Mouse (Mus musculus): Measurements from ENCODE around the gene Gm42791.

Gene Gm42791

DNA sequence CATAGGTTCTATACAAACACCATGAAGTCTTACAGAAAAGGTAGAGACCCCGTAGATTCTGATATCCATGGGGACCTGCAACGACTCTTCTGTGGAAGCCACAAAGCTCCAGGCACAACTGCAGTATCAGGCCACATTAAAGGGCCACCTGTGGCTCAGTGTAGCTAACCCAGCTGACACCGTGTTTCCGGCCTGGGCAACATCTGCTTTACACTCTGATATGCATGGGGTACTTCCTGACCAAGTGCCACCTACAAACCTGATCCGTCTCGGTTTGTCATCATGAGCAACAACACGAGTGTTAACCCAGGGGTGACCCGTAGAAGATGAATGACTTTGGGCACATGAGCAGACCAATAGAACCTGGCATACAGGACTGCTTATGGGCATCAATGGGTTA lies 18.1 kb downstream of the Gm42791 start:
- DNase-seq: no peak

DNA sequence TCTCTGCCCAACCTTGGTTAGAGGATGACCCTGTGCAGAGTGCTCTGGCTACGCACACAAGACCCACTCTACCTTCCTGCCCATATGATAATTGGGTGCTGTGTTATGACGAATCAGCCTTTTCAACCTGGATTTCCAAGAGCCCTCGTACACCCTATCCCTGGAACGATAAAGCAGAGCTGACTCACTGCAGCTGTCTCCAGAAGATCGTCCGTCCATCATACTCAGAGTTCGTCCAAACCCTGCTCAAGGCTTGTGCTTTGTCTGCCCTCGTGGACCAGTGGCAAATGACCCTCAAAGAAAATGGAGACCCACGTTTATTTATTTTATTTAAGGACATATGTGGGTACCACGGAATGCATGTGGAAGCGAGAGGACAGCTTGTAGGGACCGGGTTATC lies 19.9 kb downstream of the Gm42791 start:
- DNase-seq: no peak

DNA sequence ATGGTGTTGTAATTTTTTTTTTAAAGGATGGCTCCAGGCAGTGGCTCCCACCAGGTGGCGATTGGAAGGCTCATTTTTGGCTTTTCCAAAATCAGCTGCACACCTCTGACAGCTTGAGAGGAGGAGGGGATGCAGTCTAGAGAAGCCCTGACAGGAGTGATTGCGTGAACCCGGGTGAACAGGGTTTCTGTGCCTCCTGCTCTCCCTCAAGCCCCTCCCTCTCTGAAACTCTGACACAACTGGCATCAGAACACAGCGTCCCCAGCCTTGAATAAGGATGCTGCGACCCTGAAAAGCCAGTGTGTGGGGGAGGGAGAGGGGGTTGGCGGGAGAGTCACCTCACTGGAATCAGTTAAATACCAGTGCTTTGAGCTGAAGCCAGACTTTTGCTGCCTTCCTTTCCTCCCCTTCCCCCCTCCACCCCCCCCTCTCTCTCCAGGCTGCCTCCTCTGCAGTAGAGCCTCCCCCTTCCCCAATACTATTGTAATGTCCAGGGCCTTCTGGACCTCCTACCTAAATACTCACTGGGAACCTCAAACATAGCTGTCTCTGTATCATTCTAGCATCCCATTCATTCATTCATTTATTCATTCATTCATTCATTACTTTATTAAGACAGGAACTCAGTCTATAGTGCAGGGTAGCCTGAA lies 21.8 kb downstream of the Gm42791 start:
- no peak for DNase-seq

DNA sequence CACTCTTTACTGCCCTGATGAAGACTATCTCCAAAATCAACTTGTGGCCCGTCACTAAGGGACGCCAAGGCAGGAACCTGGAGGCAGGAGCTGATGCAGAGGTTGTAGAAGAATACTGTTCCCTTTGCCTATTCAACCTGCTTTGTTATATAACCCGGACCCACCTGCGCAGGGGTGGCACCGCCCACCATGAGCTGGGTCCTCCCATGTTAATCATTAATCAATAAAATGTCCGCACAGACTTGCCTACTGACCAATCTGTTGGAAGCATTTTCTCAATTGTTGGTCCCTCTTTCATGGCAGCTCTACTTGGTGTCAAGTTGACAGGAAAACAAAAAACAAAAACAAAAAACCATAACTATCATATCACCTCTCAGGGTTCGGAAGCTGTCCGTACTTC lies 22.8 kb downstream of the Gm42791 start:
- DNase-seq: peak; percentile 53

DNA sequence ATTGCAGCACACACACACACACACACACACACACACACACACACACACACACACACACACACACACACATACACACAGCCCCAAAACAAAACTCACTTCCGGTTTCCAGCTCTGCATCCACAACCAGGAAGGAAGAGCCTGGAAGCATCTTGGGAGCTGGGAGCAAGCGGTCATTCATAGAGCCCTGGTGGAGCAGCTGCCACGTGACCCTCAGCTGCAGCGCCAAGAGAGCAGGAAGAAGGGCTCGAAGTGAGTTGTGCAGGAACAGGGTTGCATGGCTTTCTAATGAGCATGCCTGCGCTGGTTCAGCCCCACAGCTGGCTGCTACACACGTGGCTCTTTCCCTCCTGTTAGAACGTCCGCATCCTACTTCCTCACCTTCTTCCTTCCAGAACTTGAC lies 25.3 kb downstream of the Gm42791 start:
- DNase-seq: peak; percentile 74

DNA sequence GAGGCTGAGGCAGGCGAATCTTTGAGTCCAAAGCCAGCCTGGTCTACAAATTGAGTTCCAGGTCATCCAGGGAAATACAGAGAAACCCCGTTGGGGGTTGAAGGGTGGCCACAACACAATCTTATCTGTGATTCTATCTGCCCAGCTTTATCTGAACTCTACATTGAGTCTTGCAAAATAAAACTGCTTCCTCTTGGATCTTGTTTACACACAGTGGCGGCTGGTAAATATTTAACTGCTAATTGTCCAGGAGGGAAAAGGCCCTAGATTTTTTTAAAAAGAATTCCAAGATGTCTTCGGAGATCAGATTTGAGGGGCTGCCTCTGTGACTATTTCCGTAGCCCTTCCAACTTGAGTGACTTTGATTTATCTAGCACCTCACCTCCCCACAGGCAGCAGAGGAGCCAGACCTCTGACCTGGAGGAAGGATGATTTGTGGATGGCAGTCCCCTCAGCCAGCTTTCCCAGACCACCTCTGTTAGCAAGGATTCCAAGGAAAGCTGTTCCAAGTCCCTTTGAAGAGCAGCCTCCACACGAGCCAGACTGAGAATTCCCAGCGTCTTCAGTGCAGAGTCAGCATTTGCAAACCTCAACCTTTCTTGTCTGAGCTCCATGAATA lies 25.9 kb downstream of the Gm42791 start:
- DNase-seq: no peak

DNA sequence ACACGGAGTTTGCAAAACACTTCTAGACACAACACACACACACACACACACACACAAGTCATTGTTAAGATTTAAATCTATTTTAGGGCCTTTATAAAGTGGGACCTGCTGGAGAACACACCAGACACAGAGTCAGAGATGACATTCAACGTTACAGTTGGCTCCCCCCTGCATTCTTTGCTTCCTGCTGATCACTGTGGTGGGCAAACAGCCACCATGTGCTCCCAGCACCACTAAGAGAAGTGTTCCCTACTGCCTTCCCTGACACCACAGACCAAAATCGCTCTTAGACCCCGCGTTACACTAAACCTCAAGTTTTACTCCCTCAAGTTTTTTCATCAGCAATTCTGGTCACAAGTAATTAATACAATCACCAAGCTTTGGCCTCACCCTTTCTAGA lies 26.8 kb downstream of the Gm42791 start:
- no peak for DNase-seq

DNA sequence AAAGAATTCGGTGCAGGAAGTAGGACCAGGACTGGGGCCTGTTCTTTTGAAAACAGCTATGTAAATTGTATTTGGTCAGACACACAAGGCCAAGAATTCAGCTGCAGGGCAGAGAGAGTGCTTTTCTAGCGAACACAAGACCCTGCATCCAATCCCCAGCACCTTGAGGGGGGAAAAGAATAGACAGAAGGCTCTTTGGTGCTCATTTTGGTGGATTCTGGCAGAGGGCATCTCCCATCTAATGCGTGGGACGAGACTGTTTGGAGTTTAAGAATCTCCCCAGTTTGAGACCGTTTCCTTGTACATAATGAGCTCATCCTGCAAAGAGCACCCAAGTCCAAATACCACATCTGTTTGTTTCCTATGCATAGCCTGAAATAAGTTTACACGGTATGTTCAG lies 28.6 kb downstream of the Gm42791 start:
- DNase-seq: no peak

DNA sequence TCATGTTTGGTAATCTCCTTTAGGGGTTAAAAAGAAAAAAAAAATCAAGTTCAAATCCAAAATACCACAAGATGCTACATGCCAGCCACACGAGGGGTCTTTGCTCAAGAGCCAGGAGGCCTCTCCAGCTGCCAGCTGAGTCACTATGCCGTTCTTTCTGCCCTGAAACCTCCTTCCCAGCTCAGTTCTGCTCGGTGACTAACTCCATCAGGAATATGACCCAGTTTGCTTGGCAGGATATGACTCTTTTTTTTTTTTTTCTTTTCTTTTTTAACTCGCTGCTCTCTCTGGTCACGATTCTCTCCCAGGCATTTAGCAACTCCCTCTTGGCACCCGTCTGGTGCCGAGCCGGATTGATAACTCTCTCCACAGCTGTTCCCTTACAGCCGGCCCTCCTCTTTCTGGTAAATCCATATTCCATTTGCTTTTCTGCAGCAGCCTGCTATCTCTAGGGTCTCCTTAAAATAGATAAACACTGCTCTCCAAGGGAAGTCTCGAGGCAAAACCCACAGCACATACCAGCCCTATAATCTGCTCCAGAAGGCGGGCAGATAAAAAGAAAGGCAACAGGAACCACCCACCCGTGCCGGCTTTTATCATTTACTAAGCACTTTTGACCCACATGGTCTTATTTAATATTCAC lies 29.1 kb downstream of the Gm42791 start:
- peak; percentile 41 for DNase-seq

DNA sequence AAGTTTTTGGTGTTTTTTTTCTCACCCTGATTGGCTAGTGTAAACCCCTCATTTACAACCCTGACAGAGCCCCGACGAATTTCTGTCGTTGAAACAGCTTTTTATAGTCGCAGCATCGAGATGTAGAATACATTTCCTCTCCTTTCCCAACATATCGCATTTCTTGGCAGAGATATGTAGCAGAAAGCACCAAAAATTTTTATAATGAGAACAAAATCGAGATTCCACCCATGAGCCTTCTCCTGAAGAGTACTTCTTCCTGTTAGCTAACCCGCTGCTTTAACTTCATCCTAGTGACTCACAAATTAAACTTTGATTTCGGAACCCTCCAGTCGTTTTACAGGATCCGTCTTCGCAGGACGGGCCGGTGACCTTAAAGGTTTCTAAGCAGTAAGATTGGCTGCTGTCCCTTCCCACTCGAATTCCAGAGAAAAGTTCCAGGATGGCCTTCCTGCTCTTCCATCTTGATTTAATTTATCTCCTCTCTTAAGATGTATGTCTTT lies 29.8 kb downstream of the Gm42791 start:
- DNase-seq: no peak

DNA sequence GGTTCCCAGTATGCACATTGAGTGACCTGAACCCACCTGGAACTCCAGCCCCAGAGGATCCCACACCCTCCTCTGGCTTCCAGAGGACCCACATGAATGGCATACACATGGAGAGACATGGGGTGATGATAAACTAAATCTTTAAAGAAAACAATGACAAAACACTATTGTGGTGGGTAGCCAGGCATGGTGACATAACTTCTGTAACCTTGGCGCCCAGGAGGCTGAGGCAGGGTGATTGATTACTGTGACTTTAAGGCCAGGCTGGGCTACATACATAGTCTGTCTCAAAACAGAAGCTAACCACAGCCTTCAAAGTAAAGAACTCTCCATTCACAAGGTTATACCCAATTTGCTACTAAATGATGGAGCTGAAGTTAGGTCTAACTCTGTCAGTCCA lies 30.7 kb downstream of the Gm42791 start:
- DNase-seq: no peak

DNA sequence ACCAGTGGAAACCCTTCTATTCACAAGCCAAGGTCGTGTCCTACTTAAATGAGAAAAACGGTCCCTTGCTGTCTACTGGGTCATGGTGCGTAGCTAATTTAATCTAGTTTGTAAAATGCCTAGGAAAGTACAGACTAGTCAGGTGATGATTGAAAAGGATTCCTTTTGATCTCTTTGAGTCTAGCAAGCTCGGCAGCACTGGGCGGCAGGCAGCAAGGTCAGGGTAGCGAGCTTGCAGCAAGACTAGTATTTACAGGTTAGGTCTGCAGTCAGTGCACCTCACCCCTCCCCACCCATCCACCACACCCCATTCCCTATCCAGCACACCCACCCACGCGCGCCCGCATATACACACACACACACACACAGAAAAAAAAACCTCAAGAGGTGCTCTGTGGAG lies 34.7 kb downstream of the Gm42791 start:
- DNase-seq: peak; percentile 71

DNA sequence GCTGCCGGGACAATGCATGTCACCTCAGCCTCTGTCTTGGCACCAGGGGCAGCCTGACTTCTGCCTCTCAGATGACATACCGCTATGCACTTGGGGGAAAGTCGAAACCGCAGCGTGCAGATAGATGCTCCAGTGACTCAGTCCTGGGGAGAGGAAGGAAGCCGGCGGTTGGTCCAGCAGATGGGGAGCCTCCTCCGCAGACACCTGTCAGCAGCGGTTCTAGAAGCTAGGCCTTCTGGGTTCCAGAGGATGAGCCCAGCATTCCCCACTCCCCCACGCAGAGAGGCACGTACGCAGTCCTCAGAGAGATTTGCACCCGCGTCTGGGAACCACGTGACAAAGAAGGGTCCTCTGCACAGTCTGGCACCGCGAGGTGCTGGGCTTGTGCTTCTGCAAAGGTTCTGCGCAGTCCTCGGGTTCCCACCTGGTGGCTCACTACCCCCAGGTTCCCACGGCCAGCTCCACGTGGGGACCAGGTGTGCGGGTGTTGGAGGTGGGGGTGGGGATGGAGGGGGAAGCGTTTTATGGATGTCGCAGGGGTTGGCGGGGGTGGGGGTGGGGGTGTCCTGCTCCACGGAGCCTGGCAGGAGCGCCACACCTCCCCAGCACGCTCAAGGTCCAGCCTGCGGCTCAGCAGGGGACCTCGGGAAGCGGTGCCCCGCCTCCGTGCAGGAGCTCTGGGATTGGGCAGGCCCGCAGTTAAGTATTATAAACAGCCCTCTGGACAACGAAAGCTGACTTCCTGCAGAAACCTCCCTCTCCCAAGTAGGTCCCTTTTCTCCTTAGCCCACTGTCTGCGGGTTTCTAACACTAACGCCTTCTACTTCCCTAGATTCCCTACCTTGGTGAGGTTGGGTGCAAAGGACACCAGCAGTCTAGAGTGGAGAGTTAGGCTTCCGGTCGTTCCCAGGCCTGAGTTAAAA lies 35.6 kb downstream of the Gm42791 start:
- DNase-seq: peak; percentile 95

DNA sequence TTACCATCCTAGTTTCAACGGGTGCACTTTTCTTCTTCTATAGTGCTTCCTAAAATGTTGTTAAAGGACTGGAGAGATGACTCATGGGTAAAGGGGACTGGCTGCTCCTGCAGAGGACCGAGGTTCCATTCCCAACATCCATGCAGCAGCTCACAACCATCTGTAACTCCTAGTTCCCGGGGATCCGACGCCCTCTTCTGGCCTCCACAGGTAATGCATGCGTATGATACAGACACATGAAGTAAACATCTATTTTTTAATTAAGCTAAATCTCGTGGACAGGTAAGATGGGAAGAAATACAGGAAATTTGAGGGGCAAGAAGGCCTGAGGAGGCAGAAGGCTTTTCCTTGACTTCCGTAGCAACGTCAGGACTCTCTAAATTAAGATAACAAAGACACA lies 36.6 kb downstream of the Gm42791 start:
- peak; percentile 55 for DNase-seq

DNA sequence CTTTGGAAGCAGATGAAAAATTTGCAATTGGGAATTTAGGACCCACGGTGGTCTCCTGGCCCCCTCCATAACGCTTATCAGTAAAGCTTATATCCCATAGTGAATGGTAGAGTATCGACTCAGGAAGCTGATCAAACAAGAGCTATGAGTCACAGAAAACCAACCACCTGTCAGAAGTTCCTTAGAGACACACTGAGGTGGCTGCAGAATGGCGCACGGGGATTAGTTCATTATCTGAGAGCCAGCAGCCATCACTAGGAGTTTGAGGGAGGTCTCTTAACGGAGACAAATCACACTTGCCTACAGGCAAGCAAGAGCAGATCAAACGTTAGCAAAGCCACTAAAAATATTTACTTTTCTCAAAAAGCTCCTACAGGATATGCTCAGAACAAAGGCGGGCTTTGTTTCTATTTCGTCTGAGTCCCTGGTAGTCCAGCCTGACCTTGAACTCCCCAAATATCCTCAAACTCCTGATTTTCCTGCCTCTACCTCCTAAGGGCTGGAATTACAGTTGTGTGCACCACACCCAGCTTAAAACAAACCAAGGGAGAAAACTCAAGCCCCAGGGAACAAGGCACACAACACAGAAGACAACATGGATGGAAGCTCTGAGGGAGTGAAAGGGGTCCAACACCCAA lies 37.9 kb downstream of the Gm42791 start:
- DNase-seq: no peak

DNA sequence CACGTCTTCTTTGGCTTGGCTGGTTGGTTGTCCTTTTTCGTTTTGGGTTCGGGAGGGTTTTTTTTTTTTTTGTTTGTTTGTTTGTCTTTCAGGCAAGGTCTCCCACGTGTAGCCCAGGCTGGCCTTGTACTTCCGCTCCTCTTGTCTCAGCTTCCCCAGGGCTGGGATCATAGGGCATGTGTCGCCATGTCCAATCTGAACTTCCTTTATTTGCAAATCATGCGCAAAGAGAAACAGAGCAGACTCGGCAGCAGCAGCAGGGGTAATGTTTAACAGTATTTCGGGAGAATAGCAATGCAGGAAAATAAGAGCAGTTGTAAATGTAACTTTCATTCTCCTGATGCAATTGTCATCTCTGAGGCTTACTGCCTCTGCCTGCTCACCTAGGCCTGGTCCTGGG lies 38.9 kb downstream of the Gm42791 start:
- DNase-seq: peak; percentile 54

DNA sequence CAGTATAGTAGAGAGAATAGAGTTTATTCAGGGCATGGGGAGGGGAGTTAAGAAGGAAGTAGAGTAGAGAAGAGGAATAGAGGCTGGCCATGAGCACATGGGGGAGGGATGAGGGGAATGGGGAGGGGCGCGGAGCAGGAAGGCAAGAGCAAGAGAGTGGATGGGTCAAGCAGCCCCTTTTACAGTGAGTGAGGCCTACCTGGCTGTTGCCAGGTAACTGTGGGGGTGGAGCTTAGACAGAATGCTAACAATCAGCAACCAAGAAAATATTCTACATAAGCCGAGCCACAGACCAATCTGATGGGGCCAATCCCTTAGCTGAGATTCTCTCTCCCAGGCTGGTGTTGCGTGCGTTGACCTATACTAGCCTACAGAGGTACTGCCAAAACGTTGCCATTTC lies 39.4 kb downstream of the Gm42791 start:
- DNase-seq: no peak

DNA sequence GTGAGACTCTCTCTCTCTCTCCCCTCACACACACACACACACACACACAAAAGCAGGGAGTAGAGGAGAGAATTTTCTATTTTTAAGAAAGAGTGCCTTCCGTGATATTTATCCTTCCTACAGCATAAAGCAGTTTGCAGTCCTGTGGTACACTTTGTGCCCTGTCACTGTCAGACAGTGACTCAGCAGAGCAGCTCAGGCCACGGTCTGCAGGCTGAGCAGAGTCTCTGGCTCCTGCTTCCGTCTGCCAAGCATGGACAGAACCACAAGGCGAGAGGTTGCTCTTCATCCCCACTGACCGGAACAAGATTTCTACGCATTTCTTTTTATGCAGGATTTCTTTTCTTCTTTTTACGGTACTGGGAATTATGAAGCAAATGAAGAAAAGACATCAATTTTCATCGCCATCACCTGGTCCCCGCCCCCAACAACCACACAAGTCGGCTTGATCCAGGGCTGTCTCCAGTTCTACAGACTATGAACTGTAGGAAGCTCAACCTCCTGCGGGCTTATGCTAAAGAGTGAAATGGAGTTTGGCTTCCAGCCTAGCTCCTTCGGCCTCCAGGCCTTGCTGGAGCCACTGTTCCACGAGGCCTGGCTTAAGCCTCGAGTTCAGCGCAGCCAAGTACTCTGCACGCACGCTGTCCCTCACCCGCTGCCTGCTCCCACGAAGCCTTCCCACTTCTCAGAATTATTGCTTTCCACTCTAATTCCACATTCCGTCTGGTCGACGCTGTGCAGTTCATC lies 40.5 kb downstream of the Gm42791 start:
- DNase-seq: no peak

DNA sequence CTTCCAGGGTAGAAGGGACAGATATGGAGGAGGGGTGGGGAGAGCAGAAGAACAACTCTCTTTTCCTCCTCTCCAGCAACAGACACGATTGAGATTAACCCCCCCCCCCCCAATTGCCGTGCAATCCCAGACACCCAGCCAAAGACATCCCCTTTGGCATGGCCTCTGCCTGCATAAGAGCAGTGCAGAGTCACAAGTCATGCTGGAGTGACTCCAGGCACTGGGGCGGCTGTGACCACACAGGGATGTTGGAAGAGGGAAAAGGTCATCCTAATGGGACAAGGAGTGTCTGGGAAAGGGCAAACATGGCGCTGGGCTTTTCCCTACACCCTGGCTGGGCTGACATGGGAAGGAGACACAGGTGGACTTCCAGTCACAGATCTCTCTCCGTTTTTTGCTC lies 41.8 kb downstream of the Gm42791 start:
- peak; percentile 81 for DNase-seq

DNA sequence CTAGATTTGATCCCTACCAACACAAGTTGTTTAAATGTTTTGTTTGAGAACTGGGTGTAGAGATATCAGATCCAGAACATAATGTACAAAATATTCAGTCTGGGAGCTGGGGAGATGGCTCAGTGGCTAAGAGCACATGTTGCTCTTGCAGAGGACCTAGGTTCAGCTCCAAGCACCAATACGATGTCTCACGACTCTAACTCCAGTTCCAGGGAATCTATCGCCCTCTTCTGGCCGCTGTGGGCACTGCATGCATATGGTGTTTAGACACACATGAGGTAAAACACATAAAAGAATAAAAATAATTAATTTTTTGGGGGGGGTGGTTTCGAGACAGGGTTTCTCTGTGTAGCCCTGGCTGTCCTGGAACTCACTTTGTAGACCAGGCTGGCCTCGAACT lies 42.5 kb downstream of the Gm42791 start:
- DNase-seq: no peak

DNA sequence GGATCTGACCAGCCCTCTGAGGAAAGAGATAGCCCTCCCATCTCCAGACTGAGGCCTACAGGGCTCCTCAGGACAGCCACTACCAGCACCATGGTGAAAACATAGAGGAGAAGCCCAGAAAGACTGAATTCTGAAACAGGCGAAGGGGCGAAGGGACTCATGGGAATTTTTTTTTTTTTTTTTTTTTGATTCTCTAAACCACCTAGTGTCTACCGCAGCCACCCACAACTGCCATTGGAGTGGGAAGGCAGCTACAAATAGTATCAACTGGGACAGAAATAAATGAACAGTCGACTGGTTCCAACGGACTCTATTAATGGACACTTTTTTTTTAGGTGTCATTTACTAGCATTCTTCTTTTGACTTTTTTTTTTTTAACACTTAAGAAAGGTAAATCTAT lies 43.6 kb downstream of the Gm42791 start:
- DNase-seq: no peak

DNA sequence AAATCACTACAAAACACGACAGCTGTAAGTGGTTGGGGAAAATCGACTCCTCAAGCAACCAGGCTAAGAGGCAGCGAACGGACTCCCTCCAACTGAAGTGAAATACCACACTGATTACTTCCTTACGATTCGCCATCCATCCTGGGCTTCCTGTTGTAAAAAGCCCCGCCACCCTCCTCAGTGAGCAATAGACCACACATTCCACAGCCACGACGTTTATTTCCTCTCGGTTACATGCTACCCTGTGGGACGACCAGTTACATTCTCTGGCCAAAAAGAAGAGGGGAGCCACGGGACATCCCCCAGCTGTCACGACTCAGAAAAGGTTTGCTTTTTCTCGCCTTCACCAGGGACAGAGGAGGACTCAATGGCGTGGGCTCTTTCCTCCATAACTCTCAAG lies 44.9 kb downstream of the Gm42791 start:
- no peak for DNase-seq
